Mouse (Mus musculus) common myeloid progenitor, adult 5-6 weeks (primary cell): ENCODE measurements around the gene Sumo1. TPM values are rescaled to one million over a fixed set of nuclear protein-coding genes. Genes with fewer than 3 reads are reported as not detected.
A peak's percentile ranks its signal among the peaks of the same experiment; 100 is the strongest.

Experiments used
- ATAC-seq: replicated peaks from 2 replicates; pipeline ENCODE4 v1.8.0; 2016; ENCODE audit warnings: low read depth, mild to moderate bottlenecking, moderate TSS enrichment, inconsistent platforms; ENCODE audit not compliant: poor library complexity, severe bottlenecking
- total RNA-seq: library from RNA; stranded (forward); fragments of 200-1000, 187-1606 nt; gene quantifications from 2 replicates; pipeline ENCODE4 v1.2.3, GENCODE M21; 2017

Gene Sumo1
- total RNA-seq, 1 experiment from 2014 or later: 176 TPM

- no peak for ATAC-seq
These were observed 67.9 kb downstream of the Sumo1 start for GRCm38 (mm10) chr1:59602531-59603416.

- no peak for ATAC-seq
These were observed 75.0 kb downstream of the Sumo1 start for GRCm38 (mm10) chr1:59595609-59596008.

GRCm38 (mm10) chr1:59594586-59595266 is 75.9 kb downstream of the Sumo1 start:
- no peak for ATAC-seq

- ATAC-seq: peak; percentile 62
These were observed 77.0 kb downstream of the Sumo1 start for GRCm38 (mm10) chr1:59593622-59594035.

- no peak for ATAC-seq
These were observed 77.8 kb downstream of the Sumo1 start for GRCm38 (mm10) chr1:59592876-59593275.

GRCm38 (mm10) chr1:59592359-59592758 is 78.3 kb downstream of the Sumo1 start:
- no peak for ATAC-seq

- no peak for ATAC-seq
These were observed 81.4 kb downstream of the Sumo1 start for GRCm38 (mm10) chr1:59589271-59589670.

GRCm38 (mm10) chr1:59584656-59585410 is 85.8 kb downstream of the Sumo1 start:
- ATAC-seq: peak; percentile 92

- ATAC-seq: no peak
These were observed 89.8 kb downstream of the Sumo1 start for GRCm38 (mm10) chr1:59580880-59581279.

GRCm38 (mm10) chr1:59580131-59580751 is 90.4 kb downstream of the Sumo1 start:
- ATAC-seq: no peak

- no peak for ATAC-seq
These were observed 91.3 kb downstream of the Sumo1 start for GRCm38 (mm10) chr1:59579327-59579726.

- ATAC-seq: no peak
These were observed 91.9 kb downstream of the Sumo1 start for GRCm38 (mm10) chr1:59578770-59579169.

- no peak for ATAC-seq
These were observed 96.1 kb downstream of the Sumo1 start for GRCm38 (mm10) chr1:59574262-59575187.

- no peak for ATAC-seq
These were observed 96.8 kb downstream of the Sumo1 start for GRCm38 (mm10) chr1:59573843-59574242.

GRCm38 (mm10) chr1:59571502-59571901 is 99.1 kb downstream of the Sumo1 start:
- ATAC-seq: no peak

GRCm38 (mm10) chr1:59570767-59571166 is 99.9 kb downstream of the Sumo1 start:
- ATAC-seq: no peak

- ATAC-seq: no peak
These were observed 101.3 kb downstream of the Sumo1 start for GRCm38 (mm10) chr1:59569301-59569700.

- ATAC-seq: no peak
These were observed 102.4 kb downstream of the Sumo1 start for GRCm38 (mm10) chr1:59568283-59568682.

- ATAC-seq: no peak
These were observed 103.1 kb downstream of the Sumo1 start for GRCm38 (mm10) chr1:59567521-59567920.
